Mouse (Mus musculus) CH12F3 (cell line): Measurements from ENCODE around the gene Mtx1.

Experiments
- in situ Hi-C: fragments of 300-500 bp; cut with MboI; formaldehyde crosslinking; loops from 2 replicates; pipeline ENCODE4 v1.14.3; 2020; ENCODE audit warnings: low sequenced_read_pairs

Mtx1 gene

DNA sequence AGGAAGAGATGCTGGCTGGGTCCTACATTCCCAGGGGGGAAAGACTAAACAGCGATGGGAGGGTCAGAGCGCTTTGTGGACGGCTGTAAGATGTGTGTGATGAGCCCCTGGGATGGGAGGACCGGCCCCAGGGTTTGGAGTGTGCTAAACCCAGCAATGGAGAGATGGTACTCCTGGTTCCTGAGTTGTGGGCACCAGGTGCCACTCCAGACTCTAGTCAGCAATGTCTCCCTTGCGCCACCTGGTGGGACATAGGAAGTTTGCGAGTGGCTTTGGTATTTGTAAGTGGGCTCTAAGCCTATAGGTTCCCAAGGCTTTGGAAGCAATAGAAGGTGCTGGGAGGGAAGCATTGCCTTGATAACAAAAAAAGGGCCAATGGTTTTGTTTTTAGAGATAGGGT, 11.0 kb downstream of the Mtx1 start:
- in situ Hi-C loops = no loop called here

DNA sequence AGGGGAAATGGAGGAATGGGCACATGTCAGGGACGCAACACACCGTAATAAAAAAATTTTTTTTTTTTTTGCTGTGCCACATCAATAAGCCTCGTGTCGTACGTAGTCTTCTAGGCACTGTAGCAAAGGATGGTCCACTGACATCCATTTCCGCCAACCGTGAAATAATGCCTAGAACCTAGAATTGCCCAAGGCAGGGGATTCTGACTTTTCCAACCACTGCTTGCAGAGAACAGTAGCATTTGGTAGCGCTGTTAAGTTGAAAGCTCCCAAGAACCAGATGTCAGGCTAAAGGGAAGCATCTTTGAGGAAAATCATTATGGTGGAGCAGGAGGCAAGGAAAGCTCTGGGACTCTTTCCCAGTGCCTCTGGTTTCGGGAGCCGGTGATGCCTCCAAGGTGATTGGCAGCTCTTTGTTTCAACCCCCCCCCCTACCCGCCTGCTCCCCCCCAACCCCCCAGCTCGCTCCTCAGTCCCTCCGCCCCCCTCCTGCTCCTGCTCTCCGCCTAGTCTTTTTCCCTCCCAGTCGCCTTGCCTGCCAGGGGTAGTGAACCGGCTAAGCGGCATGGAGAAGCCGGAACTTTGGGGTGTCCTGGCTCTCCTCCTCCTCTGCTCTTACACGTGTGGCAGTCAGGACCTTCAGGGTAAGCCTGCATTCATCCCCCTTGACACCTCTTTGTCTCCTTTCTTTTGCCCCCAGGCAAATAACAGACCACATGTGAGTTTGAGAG, 12.0 kb downstream of the Mtx1 start, which contains the start of gene Thbs3:
TSS of gene Thbs3 (plus strand) at position 500 of the 731 bp plus-strand sequence.
- in situ Hi-C loops = no loop called here

DNA sequence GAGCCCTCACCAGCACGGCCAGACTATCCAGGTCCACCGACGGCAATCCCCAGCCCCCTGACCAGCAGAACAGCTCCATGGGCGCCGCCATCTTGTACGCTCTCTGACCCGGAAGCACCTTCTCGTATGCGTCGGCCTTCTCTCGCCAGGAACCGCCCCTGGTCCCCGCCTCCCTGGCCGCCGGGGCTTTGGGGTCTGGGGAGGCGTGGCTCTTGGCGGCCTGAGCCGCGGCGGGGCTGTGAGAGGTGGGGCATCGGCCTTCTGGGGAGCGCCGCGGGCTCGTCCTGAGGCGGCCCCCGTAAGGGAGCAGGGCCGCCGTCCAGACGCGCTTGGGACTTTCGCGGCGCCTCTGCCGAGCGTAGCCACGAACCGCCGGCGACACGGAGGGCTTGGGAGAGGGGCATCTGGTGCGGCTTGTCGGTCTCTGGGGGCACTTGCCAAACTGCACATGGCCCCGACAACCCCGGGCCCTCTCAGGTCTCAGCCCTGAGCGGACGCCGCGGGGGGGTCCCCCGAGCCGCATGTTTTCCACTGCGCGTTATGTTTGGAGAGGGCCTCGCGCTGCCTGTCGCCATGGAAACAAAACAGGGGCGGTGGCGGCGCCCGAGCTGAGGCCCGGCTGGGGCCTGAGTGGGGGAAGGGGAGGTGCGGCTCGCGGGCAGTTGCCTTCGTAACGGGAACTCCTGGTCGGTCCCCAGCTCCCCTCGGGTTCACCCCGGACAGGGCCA, 12.9 kb downstream of the Mtx1 start:
- in situ Hi-C loops = no loop called here

DNA sequence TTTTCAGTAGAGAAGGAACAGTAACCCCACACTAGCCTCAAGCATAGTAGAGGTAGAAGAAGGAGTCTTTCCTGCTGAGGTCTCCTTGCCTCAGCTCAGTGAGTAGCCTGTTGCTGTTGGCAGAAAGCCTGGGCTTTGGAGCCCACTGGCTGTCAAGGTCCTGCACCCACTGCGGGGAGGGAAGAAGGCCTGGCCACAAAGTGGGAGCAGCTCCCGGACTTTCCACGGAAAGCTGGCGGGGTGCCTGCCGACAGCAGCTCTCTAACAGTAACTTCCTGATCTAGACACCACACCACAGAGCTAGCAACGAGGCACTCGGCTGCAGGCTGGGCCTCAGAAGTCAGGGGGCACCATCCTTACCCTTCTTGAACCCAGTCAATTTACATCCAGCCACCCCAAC, 16.2 kb downstream of the Mtx1 start:
- in situ Hi-C loops = no loop called here

DNA sequence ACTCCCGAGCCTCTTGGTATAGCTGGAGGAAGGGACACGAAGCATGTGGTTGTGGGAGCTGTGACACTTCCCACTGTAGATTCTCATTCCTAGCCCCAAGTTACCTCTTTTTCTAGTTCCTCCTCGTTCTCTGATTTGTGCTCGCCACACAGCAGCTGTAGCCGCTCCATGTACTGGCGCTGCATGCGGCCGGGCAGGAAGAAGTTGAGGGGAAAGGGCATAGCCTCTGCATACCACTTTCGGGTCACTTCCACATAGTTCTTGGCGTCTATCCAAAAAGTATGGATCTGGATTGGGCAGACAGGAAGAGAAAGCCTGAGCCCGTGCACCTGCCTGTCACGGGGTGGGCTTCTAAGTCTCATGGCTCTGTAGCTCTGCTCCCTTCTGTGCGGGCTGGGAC, 16.7 kb downstream of the Mtx1 start:
- in situ Hi-C loops = no loop called here

DNA sequence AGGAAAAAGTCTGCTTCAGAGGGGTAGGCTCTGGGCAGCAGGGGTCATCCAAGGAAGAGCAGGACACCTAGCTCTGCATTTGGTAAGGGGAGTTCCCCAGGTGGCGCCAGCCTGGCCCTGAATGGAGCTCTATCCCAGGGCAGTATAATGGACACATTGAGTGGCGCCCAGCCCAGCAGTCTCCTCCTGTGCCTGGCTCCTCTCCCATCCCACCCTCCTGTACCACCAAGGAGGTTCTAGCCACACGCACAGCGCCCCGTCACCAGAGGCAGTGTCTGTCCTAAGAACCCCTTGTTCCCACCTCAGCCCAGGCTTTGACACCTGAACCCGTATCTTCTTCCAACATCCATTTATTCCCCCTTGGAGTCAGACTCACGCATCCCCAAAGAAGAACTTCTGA, 17.2 kb downstream of the Mtx1 start:
- in situ Hi-C loops = no loop called here

DNA sequence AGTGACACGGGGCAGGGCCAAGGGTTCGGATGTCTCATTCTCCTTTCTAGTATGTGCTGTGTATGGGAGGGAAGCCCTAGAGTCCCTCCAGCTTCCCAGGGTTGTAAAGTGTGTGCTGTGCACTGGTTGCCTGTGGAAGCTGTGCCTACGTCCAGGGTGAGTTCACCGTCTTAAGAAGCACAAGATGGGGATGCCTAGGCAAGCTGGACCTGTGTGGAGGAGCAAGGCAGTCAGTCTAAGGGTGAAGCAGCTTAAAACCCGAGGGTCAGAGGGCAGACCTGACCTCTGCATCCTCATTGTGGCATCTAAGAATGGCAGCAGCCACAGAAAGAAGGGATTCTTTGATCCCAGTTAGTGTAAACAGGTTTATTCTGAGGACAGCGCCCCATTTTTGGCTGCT, 18.2 kb downstream of the Mtx1 start:
- in situ Hi-C loops = no loop called here

DNA sequence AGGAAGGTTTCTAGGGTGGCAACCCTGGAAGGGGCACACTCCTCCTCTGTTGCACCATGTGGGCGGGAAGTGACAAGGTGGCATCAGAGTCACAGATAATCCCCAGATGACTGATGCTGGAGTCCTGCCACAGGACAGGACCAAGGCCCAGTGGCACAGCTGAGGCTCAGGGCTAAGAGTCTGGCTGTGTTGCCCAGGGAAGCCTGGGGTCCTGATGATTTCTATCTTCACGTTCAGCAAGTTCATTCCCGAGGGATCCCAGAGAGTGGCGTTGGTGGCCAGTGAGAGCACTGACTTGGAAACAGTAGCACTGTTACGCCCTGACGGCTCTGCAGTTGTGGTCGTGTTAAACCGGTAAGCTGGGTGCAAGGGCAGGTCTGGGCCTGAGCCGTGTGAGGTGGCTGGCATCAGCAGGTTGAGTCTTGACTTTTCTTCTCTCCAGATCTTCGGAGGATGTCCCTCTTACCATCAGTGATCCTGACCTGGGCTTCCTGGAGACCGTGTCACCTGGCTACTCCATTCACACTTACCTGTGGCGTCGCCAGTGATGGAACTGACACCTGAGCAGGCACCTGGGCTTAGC, 18.7 kb downstream of the Mtx1 start:
- in situ Hi-C loops = no loop called here

DNA sequence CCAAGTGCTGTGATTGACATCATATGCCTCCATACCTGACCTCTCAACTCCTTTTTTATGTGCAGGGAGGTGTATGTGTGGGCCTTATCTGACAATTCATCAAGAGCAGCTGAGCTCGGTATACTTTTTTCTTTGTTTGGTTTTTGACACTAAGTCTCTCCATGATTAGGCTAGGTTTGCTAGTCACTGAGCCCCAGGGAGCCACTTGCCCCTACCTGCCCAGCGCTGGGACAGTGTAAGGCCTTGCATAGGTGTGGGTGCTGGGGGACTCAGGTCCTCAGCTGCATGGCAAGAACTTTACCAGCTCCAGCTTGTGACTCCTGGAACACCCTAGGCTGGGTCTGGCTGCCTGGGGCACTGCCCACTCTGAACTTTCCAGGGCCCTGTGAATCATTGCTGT, 20.2 kb downstream of the Mtx1 start:
- in situ Hi-C loops = no loop called here

DNA sequence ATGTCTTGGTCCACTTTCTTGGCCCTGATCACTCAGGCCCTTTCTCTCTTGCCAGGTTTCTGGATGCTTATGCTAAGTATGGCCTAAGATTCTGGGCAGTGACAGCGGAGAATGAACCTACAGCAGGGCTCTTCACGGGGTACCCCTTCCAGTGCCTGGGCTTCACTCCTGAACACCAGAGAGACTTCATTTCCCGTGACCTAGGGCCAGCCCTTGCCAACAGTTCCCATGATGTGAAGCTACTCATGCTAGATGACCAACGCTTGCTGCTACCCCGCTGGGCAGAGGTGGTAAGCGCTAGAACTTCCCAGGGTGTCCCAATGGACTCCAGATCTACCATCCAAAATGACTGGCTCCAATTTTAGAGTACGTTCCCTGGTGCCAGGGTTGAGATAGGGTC, 20.8 kb downstream of the Mtx1 start:
- in situ Hi-C loops = no loop called here

DNA sequence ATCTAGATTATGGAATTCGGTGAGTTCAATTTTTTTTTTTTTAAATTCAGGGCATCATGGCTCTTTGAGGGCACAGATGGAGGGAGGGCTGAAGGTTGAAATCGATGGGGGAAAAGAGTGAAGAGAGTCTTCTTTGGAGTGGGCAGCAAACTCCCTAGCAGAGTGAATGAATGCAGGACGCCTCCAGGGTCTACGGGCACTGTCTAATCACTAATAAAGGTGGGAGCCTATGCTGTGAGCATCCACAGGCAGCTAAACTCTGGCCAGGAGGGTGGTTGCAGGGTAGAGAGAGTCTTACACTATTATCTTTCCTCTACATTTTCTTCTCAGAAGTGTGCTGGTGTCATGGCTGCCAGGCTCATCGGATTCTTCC, 23.8 kb downstream of the Mtx1 start:
- in situ Hi-C loops = no loop called here

DNA sequence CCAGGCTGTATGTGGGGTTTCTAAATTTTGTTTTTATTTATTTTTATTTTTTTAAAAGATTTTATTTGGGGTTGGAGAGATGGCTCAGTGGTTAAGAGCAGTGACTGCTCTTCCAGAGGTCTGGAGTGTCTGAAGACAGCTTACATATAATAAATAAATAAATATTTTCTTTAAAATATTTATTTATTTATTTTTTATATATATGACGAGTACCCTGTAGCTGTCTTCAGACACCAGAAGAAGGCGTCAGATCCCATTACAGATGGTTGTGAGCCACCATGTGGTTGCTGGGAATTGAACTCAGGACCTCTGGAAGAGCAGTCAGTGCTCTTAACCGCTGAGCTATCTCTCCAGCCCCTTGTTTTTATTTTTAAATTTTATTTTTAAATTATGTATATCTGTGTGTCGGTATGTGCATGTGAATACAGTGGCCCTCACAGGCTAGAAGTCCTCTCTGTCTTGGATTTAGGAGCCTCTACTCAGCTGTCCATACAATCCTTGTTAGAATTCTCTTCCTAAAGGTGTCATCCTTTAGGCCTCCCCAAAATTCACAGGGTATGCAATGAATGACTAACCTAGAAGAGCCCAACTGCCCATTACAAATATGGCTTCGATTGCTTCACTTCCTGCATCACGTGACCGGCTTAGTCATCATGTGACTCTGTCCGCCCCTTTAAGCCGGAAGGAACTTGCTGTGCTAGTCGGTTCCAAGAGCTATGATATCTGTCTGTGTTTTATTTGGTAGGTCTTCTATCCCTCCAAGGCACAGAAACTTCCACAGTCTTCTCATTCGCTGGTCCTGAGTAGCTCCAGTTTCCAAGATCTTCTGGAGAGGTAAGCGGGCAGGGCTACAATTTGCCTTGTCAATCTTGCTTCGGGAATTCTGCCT, 24.4 kb downstream of the Mtx1 start, which contains the start of gene Gba:
TSS of gene Gba (plus strand) at position 676 of the 889 bp plus-strand sequence.
- in situ Hi-C loops = no loop called here

DNA sequence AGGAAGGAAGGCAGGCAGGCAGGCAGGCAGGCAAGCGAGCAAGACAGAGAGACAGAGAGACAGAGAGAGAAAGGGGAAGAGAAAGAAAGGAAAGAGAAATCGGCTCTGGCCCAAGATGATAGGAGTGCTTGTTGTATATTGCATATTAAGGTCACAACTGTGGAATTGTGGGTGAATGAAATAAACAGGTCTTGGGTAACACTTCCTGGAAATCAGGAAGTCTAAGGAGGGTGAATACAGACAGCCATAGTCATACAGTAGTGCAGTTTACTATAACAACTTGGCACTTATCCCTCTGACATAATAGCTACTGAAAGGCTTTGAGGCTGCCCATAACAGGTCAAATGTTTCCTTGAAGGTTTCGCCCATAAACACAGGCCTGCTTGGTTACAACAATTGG, 27.0 kb downstream of the Mtx1 start:
- in situ Hi-C loops = no loop called here

DNA sequence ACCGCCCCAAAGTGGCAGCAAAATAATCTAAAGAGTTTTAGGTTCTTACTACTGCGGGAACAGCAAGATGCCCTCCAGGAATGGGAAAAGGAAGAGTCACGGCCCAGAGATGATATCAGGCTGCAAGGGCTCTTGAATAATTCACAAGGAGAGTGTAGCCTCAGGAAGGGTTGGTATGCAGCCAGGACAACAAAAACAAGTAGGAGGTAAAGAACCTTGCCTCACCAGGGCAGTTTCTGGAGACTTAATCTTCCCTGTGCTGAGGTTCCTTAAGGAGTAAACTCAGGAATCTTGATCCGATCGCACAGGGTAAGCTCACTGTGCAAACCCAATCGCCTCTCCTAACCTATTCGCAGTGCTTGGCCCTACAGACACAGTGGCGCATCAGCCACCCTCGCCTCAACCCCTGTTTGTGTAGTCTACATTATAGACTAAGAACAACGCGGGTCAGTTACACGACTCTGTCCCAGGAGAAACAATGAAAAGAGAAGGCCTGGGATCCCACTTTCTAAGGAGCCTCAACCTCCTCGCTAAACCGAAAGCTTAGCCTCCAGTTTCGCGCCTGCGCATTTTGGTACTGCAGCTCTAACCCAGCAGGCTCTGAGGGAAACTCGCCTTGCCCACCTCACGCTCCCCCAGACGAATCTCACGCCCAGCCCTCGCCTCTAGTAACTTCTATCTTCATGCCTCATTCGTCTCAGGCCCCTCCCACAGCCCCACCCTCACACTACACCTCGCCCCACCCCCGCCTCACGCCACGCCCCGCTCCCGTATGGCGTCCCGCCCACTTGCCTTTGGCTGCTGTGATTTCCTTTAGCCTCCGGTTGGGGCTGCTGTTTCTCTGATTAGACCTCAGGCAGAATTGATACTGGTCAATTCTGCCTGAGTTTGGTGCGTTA, 30.7 kb downstream of the Mtx1 start:
- in situ Hi-C loops = no loop called here

DNA sequence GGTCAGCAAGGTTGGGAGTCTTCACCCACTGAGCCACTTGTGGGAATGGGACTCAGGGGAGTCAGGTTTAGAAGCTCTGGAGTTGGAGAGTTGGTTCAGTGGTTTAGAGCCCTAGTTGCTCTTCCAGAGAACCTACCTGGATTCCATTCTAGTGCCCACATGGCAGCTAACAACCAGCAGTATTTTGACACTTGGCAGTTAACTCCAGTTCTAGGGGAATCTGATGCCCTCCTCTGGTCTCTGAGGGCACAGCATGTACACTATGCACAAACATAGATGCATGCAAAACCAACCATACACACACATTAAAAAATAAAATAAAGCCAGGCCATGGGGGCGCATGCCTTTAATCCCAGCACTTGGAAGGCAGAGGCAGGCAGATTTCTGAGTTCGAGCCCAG, 33.0 kb downstream of the Mtx1 start:
- in situ Hi-C loops = no loop called here

DNA sequence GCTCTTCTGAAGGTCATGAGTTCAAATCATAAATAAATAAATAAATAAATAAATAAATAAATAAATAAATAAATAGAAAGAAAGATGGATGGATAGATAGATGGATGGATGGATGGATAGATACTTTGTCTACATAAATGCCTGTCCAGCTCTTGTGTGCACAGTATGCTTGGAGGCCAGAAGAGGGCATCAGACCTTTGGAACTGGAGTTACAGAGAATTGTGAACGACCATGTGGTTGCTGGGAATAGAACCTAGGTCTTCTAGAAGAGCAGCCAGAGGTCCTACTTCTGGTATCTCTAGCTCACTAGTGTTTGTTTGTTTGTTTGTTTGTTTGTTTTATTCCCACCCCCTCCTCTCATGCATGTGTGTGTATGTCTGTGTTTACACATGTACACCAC, 33.5 kb downstream of the Mtx1 start:
- in situ Hi-C loops = no loop called here

DNA sequence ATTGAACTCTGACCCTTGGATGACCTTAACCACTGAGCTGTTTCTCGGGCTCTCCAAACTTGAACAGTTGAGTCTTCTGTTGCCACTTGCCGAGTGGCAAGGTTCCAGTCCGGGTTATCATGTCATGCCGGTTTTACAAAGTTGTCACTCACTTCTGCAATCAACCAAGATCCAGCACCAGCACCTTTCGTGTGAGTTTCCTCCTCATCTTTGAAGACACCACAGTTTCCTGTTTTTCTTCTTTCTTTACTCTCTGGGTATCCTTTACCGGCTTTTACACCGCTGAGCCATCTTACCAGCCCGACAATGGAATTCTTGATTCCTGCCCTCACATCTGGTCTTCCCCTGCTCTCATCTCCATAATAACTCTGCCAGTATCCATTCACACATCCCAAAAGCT, 36.5 kb downstream of the Mtx1 start:
- in situ Hi-C loops = no loop called here

DNA sequence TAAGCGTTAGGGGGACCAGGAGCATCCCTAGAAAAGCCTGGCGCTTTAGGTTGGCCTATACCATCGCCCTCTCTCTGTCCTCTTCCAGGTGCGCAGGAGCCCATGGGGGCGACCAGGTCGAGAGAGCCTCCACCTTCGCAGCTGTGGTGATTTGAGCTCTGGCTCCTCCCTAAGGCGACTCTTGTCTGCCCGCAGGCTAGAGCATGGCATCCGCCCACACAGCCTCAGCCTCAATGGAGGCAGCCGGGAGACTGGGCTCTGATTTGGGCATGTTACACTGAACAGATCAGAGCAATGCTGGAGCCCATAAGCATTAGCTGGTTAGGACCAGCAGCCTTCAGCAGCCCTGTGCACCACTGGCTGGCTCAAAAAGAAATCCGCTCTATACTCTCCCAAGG, 38.4 kb downstream of the Mtx1 start:
- in situ Hi-C loops = no loop called here

DNA sequence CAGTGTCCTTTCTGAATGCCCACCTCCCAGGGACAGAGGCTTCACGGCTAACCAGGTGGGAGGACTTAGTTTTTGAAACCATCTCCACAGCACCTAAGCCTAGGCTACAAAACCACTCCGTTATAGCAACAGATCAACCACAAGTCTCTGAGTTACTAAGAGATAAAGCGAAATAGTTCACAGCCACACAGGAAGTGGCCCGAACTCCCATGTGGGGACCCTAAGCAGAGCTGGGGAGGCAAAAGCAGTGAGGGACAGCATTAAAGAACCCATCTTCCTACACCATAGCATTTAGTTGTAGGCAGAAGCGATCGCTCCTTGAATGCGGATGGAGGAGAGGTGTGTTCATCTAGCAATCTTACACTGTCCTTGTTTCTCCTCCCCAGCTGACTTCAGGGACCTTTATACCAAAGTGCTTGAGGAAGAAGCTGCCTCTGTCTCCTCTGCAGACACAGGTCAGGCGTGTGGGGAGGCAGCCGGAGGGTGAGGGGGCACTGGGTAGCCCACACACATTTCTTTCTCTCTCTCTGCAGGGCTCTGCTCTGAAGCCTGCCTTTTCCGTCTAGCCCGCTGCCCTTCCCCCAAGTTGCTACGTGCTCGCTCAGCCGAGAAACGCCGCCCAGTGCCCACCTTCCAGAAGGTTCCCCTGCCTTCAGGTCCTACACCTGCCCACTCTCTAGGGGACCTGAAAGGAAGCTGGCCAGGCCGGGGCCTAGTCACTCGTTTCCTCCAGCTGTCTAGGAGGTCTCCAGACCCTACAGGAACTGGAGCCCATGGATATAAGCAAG, 39.0 kb downstream of the Mtx1 start:
- in situ Hi-C loops = no loop called here
